Mouse (Mus musculus): ENCODE results near the gene Ttk.

Ttk gene

DNA sequence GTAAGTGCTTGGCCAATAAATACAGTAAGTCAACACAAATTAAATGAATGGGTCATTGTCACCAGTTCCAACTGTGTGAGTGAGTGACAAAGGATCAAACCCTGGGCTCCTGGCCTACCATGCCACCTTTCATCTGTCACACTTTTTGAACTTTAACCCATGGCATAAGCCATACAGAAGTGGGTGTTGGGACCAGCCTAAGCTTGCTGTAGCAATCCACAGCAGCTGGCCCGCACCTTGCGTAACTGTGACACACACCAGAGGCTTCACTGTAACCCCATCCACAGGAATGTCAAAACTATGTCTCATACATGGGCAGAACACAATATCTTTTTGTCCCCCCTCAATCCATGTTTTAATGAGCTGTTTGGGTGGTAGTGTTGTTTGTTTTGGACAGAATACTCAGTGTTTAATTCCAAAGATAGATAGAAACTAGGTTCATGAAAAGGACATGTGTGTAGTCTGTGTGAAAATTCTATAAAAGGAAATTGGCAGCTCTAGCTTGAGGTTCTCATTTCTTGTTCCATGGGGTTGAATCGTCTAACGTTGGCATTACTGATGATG, 59.4 kb downstream of the Ttk start:
- DNase-seq (ENCODE audit: low spot score in 2 of 2), result no peak

DNA sequence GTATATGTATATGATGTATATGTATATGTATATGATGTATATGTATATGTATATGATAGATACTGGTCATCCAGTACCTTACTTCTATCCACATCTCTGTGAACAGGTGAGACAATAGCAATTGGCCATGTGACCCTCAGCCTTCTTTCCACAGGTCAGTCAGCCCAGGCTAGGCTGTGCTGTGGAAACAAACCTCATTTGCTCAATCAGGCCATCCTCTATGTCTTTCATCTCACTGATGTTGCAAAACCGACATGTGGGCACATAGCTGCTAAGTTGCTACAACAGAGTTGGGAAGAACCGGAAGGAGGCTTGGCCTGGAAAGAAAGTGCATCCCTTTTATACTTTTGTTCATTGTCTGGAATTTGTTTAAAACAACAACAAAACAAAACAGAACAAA, 67.6 kb downstream of the Ttk start:
- no peak for DNase-seq (ENCODE audit: low spot score in 2 of 2)

DNA sequence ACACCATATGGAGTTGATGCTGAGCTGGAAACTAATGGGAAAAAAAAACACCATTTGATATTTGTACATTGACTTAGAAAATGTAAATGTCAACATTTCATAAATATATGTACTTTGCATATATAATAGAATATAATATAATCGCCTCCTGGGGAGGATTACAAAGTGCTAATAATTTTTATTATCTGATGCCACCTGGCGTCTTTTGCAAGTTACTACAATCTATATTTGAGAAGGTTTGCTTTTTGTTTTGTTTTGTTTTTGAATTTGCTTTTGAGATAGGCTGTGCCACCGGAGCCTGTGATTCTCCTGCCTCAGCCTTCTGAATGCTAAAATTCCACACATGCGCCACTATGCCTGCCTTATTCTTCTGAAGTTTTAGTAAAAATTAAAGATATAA, 71.3 kb downstream of the Ttk start:
- no peak for DNase-seq (ENCODE audit: low spot score in 2 of 2)

DNA sequence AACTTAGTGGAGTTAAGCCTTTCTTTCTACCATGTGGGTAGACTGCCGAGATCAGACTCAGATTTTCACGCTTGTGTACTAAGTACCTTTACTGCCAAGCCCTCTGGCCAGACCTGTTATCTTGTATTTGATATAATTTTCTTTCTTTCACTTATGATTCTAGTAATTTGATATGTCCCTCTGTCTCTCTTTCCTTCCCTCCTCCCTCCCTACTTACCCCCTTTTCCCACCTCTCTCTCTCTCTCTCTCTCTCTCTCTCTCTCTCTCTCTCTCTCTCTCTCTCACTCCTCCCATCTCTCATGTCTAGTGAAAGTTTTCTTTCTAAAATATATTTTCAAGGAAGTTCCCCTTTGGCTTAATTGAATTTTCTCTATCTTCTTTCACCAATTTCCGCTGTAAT, 72.5 kb downstream of the Ttk start:
- DNase-seq (ENCODE audit: low spot score in 2 of 2), result no peak

DNA sequence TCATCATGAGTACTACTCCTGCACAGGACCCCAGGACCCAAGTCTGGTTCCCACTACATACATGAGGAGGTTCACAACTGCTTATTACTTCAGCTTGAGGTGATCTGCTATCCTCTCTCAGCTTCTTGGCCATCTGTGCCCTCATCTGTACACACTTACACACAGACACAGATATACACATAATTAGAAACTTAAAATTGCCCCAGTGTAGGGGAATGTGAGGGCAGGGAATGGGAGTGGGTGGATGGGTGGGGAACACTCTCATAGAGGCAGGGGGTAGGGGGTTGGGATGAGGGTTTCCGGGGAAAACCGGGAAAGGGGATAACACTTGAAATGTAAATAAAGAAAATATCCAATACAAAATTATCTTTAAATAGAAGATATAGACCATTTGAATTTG, 75.3 kb downstream of the Ttk start:
- no peak for DNase-seq (ENCODE audit: low spot score in 2 of 2)

DNA sequence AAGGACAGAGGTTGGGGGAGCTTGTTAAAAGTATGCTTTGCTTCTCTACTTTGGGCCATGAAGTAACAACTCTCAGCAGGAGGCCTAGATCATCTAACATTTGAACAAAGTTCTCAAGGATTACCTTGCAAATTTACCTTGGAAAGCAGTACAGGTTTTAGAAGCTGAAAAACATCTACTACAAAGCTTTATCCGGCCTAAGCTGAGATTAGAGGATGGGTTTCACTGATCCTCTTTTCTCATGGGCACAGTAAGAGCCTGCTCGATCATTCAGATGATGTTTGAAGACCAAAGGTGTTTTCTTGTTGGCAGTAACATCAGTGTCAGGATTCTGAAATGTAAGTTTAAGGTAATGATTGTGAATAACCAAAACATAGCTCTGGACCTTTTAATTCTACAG, 76.4 kb downstream of the Ttk start:
- DNase-seq (ENCODE audit: low spot score in 2 of 2), result no peak
